Comparison of ENCODE assay signal across 22 mouse cellular contexts in the genomic region with DNA sequence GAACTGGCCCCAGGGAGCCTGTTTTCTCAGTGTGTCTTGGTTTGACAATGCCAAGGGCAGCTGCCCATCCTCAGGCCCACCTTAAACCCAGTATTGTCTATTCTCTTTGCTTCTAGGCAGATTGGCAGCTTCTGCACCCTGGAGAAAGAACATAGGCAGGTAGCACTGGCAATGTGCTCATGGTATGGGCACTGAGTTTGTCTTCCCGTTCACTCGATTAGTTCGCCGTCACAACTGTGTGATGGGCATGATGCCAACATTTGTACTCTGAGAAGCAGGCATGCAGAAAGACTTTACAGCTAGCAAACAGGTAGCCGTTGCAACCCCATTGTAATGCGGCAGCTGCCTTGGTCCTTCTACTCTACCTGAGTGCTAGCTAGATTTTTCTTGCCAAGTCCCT. TPM values are rescaled to one million over a fixed set of nuclear protein-coding genes. Genes with fewer than 3 reads are reported as not detected.
DNase-seq lines count a peak whose midpoint lies in the region; ATAC-seq and TF ChIP-seq lines count a peak whose summit lies in the region.
"Had no signal": no experiment of that assay in that cellular context is flagged by ENCODE, and none has a peak within 500 bp of the region (broad histone marks: within the 10 kb centered on the region; RNA-seq: fewer than 3 reads in every experiment).

No protein-coding gene starts in this region.

- no peak for TF ChIP-seq CTCF in brain, embryonic 14.5 days (IDR thresholded peaks at IDR 0.05; ENCODE audit: borderline replicate concordance, extremely low read depth, insufficient read depth, insufficient read length)

- H3K36me3 ChIP-seq in embryonic facial prominence, embryonic 13.5 days = peaks cover 7% of the 10 kb centered on the region; the same call in 1 of the 2 replicates
- H3K36me3 ChIP-seq in embryonic facial prominence, embryonic 10.5 days (replicated peaks) = peaks cover 49% of the 10 kb centered on the region
- peaks cover 3% of the 10 kb centered on the region; the same call in 1 of the 2 replicates for H3K36me3 ChIP-seq in midbrain, embryonic 11.5 days (ENCODE audit: control insufficient read depth, insufficient read depth, low read length)
- peaks cover 3% of the 10 kb centered on the region; the same call in 1 of the 2 replicates for H3K36me3 ChIP-seq in midbrain, embryonic 15.5 days (replicated peaks)
- H3K36me3 ChIP-seq: embryonic facial prominence, embryonic 15.5 days; stomach, embryonic 15.5 days had no signal

- no peak for ATAC-seq in embryonic facial prominence, embryonic 13.5 days (ENCODE audit: insufficient number of reproducible peaks, insufficient read depth, low FRiP score, low TSS enrichment, low read depth)
- no peak for ATAC-seq in midbrain, embryonic 11.5 days (ENCODE audit: low FRiP score)
- no peak for ATAC-seq in midbrain, embryonic 15.5 days (replicated peaks)
- ATAC-seq: forebrain, postnatal 0 days; liver, postnatal 0 days had no signal

- DNase-seq in embryonic facial prominence, embryonic 10.5 days (ENCODE audit: low spot score) = no peak
- peak; percentile 36 for DNase-seq in kidney, postnatal 14 days
- no peak for DNase-seq in kidney, postnatal 36 days
- peak; percentile 65 for DNase-seq in midbrain, embryonic 11.5 days (ENCODE audit: low spot score, missing footprints)
- peak; percentile 49 for DNase-seq in brain, embryonic 14.5 days (ENCODE audit: low read depth)
- DNase-seq in thymus, postnatal 0 days (ENCODE audit: low spot score) = no peak
- DNase-seq: cerebellum, adult 11-12 months; cerebellum, postnatal 14 days; forebrain, postnatal 0 days; gastrocnemius, postnatal 14 days; heart, adult 18-20 months; heart, postnatal 14 days; kidney, adult 9 months; liver, postnatal 0 days; right cerebral cortex, postnatal 25 days; thymus, adult 2 months had no signal

- WGBS in embryonic facial prominence, embryonic 13.5 days = 77% methylated on average over 6 of the region's 6 CpGs
- 93% methylated on average over 6 of the region's 6 CpGs for WGBS in embryonic facial prominence, embryonic 10.5 days
- 96% methylated on average over 6 of the region's 6 CpGs for WGBS in midbrain, embryonic 11.5 days
- 71% methylated on average over 6 of the region's 6 CpGs for WGBS in midbrain, embryonic 15.5 days

- H3K9ac ChIP-seq in embryonic facial prominence, embryonic 13.5 days = peak overlapping the region; percentile 11; the same call in 1 of the 2 replicates
- no peak overlapping the region for H3K9ac ChIP-seq in midbrain, embryonic 11.5 days (ENCODE audit: low read length)
- no peak overlapping the region for H3K9ac ChIP-seq in midbrain, embryonic 15.5 days
- H3K9ac ChIP-seq: embryonic facial prominence, embryonic 15.5 days; forebrain, postnatal 0 days; heart, embryonic 13.5 days; liver, postnatal 0 days; stomach, embryonic 15.5 days had no signal

- no peak overlapping the region for H3K4me3 ChIP-seq in embryonic facial prominence, embryonic 13.5 days
- H3K4me3 ChIP-seq in embryonic facial prominence, embryonic 10.5 days = no peak overlapping the region
- no peak overlapping the region for H3K4me3 ChIP-seq in midbrain, embryonic 11.5 days (ENCODE audit: low read depth, low read length)
- H3K4me3 ChIP-seq in midbrain, embryonic 15.5 days = no peak overlapping the region
- H3K4me3 ChIP-seq: embryonic facial prominence, embryonic 15.5 days; heart, embryonic 13.5 days; megakaryocyte, embryonic 14.5 days; stomach, embryonic 15.5 days had no signal

- peaks cover 48% of the 10 kb centered on the region for H3K4me1 ChIP-seq in embryonic facial prominence, embryonic 13.5 days
- H3K4me1 ChIP-seq in embryonic facial prominence, embryonic 10.5 days = peaks cover 52% of the 10 kb centered on the region
- peaks cover 12% of the 10 kb centered on the region for H3K4me1 ChIP-seq in midbrain, embryonic 11.5 days (ENCODE audit: control insufficient read depth, insufficient read depth, low read length)
- H3K4me1 ChIP-seq in midbrain, embryonic 15.5 days = peaks cover 15% of the 10 kb centered on the region

- TF ChIP-seq POLR2A in brain, embryonic 14.5 days (IDR thresholded peaks at IDR 0.05; ENCODE audit: borderline replicate concordance, extremely low read depth, insufficient read depth, insufficient read length, poor library complexity, severe bottlenecking) = no peak

- H3K9me3 ChIP-seq in embryonic facial prominence, embryonic 13.5 days = no peaks in the 10 kb centered on the region
- peaks cover 4% of the 10 kb centered on the region; the same call in 1 of the 2 replicates for H3K9me3 ChIP-seq in embryonic facial prominence, embryonic 10.5 days
- H3K9me3 ChIP-seq in midbrain, embryonic 11.5 days (ENCODE audit: control insufficient read depth, low read length) = no peaks in the 10 kb centered on the region
- no peaks in the 10 kb centered on the region for H3K9me3 ChIP-seq in midbrain, embryonic 15.5 days
- H3K9me3 ChIP-seq: embryonic facial prominence, embryonic 15.5 days; heart, embryonic 13.5 days; stomach, embryonic 15.5 days had no signal

- H3K27me3 ChIP-seq in embryonic facial prominence, embryonic 13.5 days = no peaks in the 10 kb centered on the region
- H3K27me3 ChIP-seq in embryonic facial prominence, embryonic 10.5 days (replicated peaks; ENCODE audit: low read depth, poor library complexity, severe bottlenecking) = peaks cover 11% of the 10 kb centered on the region; the same call in 1 of the 2 replicates
- no peaks in the 10 kb centered on the region; the same call in 1 of the 2 replicates for H3K27me3 ChIP-seq in midbrain, embryonic 11.5 days (ENCODE audit: control insufficient read depth, insufficient read depth, low read length)
- H3K27me3 ChIP-seq in midbrain, embryonic 15.5 days (replicated peaks) = no peaks in the 10 kb centered on the region
- H3K27me3 ChIP-seq: embryonic facial prominence, embryonic 15.5 days; stomach, embryonic 15.5 days had no signal

- no peak overlapping the region for H3K27ac ChIP-seq in embryonic facial prominence, embryonic 13.5 days
- H3K27ac ChIP-seq in embryonic facial prominence, embryonic 10.5 days (replicated peaks) = no peak overlapping the region
- no peak overlapping the region for H3K27ac ChIP-seq in midbrain, embryonic 11.5 days (ENCODE audit: low read depth, low read length)
- H3K27ac ChIP-seq in midbrain, embryonic 15.5 days = no peak overlapping the region
- H3K27ac ChIP-seq: embryonic facial prominence, embryonic 15.5 days; heart, embryonic 13.5 days; stomach, embryonic 15.5 days had no signal

- no peak overlapping the region for H3K4me2 ChIP-seq in embryonic facial prominence, embryonic 13.5 days
- H3K4me2 ChIP-seq in midbrain, embryonic 11.5 days = no peak overlapping the region
- no peak overlapping the region for H3K4me2 ChIP-seq in midbrain, embryonic 15.5 days
- H3K4me2 ChIP-seq: embryonic facial prominence, embryonic 15.5 days; heart, embryonic 13.5 days; stomach, embryonic 15.5 days had no signal

RNA-seq across cellular contexts. Expression of a gene that starts 40.9 kb away (rescaled TPM):
- polyA plus RNA-seq in embryonic facial prominence, embryonic 13.5 days (2015; fragmentation: Nextera tagmentation; extraction: Ambion mirVana) = 17.2 and 19.6 TPM in 2 replicates
- polyA plus RNA-seq in embryonic facial prominence, embryonic 10.5 days (2016; fragmentation: Nextera tagmentation; extraction: Ambion mirVana) = 27.3 and 28.9 TPM in 2 replicates
- polyA plus RNA-seq in midbrain, embryonic 11.5 days (2014; fragmentation: Nextera tagmentation; extraction: Ambion mirVana) = 31.8 and 34.1 TPM in 2 replicates
- polyA plus RNA-seq in midbrain, embryonic 15.5 days (2015; fragmentation: Nextera tagmentation; extraction: Ambion mirVana) = 27.9 and 29.4 TPM in 2 replicates
- 31.5 and 35.7 TPM in 2 replicates for polyA plus RNA-seq in brain, embryonic 14.5 days (2012; rRNA removed)
- polyA plus RNA-seq in thymus, postnatal 0 days (2015; fragmentation: Nextera tagmentation; extraction: Ambion mirVana) = 37.9 and 42.2 TPM in 2 replicates

Comparison
In these comparisons a context has a peak if more than half of its experiments do, and no peak if none do; other contexts are left out.
1. DNase-seq: peak in kidney, postnatal 14 days (single experiment), midbrain, embryonic 11.5 days (single experiment) and brain, embryonic 14.5 days (single experiment); none in embryonic facial prominence, embryonic 10.5 days (single experiment), kidney, postnatal 36 days (0 of 2) and thymus, postnatal 0 days (single experiment).